Mouse (Mus musculus): ENCODE data around the gene Wdsub1.
A peak's percentile ranks its signal among the peaks of the same experiment; 100 is the strongest.
"Not testable (repeated sequence)": the region's sequence is repeated elsewhere in the genome, so short reads cannot be mapped to it uniquely, and the experiment has no call there.

The Wdsub1 gene

DNA sequence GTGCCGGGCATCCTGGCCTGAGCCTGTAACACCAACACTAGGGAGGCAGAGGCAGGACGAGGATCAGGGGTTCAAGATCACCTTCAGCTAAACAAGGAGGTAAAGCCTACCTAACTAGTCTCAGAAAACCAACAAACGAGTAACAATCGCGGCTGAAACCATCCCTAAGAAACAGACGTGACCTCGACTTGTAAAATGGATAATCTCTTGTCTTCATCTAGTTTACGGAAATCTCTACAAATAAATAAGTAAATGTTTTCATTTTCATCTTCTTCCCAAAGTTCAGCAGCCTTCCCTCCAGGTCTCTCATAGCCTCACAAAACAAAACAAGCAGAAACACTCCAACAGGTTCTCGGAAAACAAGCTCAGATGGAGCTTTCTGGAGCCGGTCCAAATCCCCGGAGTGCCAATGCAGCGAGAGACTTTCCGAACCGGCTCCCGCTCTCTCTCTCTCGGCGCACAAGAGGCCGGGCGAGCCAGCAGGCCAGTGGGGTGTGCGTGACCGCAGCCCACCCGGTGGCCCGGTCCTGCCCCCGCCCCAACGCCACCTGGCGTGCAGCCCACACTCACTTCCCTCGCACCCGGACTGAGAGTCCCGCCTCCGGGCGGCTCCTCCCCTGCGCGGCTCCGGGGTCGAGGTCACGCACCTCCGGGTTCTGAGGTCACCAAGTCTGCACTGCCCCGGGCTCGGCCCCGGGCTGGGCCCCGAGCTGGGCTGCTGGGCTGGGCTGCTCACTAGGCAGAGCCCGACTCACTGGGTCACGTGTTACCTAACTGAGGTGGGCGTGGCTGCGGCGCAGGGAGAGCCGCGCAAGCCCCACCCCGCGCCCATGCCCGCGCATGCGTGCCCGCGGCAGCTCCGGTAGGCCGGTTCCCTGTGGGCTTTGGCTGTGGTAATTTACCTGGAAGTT, at the start of gene Wdsub1:
Gene Wdsub1, minus strand, starts transcription at position 761 of the 911 bp plus-strand sequence.
- DNase-seq (ENCODE audit: low read depth, low spot score): peak; percentile 92

- DNase-seq (ENCODE audit: low read depth, low spot score): no peak
Measured at GRCm38 (mm10) chr2:59913610-59914009, 31.2 kb upstream of the Wdsub1 start.

DNA sequence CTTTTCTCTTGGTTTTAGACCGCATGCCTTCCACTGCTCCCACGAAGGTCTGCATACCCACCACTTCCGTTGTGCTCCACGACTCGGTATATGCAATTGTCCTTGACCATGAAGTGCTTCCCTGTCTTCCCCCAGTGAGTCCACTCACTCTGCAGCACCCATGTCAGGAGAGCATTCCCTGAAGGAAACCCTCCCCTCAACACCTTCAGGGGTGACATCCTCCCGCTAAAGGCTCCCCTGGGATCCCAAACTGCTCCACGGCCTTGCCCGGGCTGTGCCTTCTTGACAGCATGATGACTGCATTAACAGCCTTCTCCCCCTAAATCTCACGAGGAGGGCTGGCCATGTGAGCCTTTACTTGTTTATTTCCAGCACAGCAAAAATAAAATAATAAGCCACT, 25.7 kb upstream of the Wdsub1 start:
- no peak for DNase-seq (ENCODE audit: low read depth, low spot score)

- no peak for DNase-seq (ENCODE audit: low read depth, low spot score)
Measured at GRCm38 (mm10) chr2:59904007-59904406, 21.6 kb upstream of the Wdsub1 start.

GRCm38 (mm10) chr2:59898666-59899065, 16.3 kb upstream of the Wdsub1 start:
- DNase-seq (ENCODE audit: low read depth, low spot score): no peak

GRCm38 (mm10) chr2:59898105-59898504, 15.7 kb upstream of the Wdsub1 start:
- DNase-seq (ENCODE audit: low read depth, low spot score): no peak

- peak; percentile 39 for DNase-seq (ENCODE audit: low read depth, low spot score)
Measured at GRCm38 (mm10) chr2:59896837-59897236, 14.4 kb upstream of the Wdsub1 start.

DNA sequence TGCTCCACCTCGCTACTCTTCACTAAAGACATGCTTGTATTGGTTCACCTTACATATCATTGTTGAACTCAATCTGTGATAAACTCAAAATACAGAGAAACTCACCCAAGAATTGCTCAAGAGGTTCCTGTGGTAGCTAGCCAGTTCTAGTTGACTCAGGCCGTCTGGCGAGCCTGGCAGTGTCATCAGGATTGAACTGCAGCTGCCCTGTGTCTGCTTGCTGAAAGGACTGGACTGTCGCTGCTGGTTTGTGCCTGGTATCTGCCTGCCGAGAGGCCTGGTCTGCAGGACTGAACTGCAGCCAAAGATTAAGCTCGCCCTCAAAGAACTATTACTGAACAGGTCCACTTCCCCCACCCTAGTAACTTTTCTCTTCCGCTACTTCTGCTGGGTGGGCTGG, 14.0 kb upstream of the Wdsub1 start:
- no peak for DNase-seq (ENCODE audit: low read depth, low spot score)

GRCm38 (mm10) chr2:59889699-59890098, 7.3 kb upstream of the Wdsub1 start:
- peak; percentile 25 for DNase-seq (ENCODE audit: low read depth, low spot score)

GRCm38 (mm10) chr2:59882742-59883281, 421 bp upstream of the Wdsub1 start:
- DNase-seq (ENCODE audit: low read depth, low spot score): no peak

GRCm38 (mm10) chr2:59881404-59881803, 987 bp downstream of the Wdsub1 start:
- DNase-seq (ENCODE audit: low read depth, low spot score): no peak

DNA sequence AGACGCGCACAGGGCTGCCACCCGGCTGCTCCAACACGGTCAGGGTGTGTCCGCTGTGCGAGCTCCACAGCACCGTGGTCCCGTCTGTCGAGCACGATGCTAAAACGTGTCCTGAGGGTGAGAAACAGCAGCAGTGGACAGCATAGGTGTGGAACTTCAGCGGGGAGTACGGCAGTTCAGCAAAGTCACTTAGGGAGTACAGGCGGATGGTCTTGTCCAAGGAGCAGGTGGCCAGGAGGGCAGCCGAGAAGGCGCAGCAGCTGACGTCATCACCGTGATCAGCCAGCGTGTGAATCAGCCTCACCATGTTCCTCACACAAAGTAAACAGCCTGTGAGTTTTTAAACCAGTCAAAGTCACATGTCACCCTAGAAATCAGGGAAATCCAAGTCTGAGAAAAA, 4.2 kb downstream of the Wdsub1 start:
- peak; percentile 49 for DNase-seq (ENCODE audit: low read depth, low spot score)

DNA sequence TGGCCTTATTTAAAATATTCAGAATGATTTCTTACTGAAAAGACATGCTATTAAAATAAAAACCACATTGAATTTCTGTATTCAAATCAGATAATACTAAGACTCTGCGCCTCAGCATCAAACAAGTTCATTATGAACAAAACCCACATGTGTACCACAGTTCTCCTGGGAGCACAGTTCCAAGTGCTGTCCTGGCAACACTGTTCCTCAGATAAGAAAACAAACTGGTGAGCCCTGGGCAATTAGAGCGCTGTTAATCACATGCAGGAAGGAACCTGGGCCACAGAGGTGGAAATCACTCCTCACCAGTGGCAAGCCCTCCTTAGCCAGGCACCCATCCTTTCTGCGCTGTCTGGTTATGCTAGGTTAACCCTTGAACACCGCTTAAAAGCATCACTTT, 5.1 kb downstream of the Wdsub1 start:
- no peak for DNase-seq (ENCODE audit: low read depth, low spot score)

DNA sequence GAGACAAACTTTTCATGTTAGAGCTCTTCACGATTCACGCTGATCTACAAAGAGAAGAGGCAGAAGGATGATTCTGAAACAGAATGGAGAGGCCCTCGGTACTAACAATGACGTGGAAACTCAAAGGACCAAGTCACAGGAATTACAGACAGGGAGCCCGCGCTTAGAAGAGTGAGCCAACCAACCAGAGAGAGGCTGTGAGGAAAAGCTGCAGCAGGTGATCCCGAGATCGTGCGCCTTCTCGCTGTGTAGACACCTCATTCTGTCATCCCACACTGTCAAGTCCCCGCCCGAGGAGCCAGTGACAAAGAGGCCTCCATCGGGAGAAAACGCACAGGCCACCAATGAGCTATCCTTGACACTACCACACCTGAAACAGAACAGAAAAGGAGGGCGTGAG, 5.9 kb downstream of the Wdsub1 start:
- DNase-seq (ENCODE audit: low read depth, low spot score): no peak

- no peak for DNase-seq (ENCODE audit: low read depth, low spot score)
Measured at GRCm38 (mm10) chr2:59870526-59870925, 11.9 kb downstream of the Wdsub1 start.

DNA sequence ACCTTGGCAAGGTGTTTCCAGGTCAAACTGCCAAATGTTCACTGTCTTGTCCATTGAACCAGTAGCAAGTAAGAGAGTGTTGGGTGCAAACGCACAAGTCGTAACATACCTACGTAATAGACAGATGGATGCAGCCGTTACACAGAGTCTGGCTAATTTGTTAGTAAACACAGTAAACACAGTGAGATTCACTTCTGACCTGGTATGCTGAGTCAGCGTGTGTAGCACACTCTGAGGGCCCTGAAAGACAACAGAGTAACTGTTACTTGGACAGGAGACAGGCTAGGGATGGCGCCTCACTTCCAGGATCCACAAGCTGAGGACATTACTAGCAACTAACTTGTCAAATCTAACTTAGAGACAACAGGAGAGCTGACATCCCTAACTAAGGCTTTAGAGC, 19.8 kb downstream of the Wdsub1 start:
- DNase-seq (ENCODE audit: low read depth, low spot score): no peak

DNA sequence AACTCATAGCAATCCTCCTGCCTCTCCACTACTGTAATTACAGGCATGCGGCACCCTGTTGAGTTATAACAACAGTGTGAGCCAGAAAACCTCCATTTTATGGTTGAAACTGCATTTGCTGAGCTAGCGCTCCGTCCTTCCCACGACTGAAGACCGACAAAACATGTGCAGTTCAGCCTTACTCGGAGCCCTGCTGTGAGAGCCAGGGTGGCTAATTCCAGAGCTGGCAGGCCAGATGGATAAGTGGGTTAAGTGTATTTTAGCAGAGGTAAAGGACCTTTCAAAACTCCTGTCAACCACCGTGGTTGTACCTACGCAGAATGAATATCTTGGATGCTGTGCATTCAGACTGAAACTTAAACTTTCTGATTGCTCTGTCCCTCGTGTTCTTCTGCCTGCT, 28.0 kb downstream of the Wdsub1 start:
- peak; percentile 39 for DNase-seq (ENCODE audit: low read depth, low spot score)

DNA sequence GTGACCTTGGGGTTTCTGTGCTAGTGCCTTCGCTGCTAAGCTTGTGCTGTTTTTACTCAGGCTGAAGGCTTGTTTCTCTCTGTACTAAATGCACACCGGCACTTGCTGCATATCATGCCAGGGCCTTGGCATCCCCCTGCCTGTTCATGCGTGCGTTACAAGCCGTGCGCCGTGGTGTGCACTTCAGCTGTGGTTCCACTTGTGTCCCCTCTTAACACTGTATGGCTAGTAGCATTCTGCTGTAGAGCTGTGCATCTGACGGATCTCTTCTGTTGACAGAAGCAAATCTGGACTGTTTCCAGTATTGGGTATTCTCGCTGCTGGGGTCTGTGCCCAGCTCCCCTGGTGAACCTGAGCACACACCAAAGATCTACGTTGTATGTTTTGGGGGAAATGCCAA, 28.8 kb downstream of the Wdsub1 start:
- DNase-seq (ENCODE audit: low read depth, low spot score): no peak

DNA sequence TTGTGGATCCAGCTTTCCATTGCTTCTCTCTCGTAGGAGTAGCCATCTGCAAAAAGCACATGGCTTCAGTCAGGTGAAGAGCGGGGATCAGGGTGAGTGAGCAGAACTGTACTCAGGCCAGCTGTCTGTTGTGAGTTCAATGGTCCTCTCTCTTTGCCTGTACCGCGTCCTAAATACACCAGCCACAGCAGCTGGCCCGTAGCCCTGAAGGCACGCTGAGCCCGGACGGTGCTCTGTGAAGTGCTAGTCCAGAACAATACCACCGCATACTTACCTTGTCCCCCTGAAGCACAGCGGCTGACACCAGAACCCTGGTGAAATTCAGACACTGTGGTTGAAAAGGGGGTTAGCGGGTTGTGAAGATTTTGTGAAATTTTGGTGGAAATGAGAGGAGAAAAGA, 29.5 kb downstream of the Wdsub1 start:
- DNase-seq (ENCODE audit: low read depth, low spot score): no peak

DNA sequence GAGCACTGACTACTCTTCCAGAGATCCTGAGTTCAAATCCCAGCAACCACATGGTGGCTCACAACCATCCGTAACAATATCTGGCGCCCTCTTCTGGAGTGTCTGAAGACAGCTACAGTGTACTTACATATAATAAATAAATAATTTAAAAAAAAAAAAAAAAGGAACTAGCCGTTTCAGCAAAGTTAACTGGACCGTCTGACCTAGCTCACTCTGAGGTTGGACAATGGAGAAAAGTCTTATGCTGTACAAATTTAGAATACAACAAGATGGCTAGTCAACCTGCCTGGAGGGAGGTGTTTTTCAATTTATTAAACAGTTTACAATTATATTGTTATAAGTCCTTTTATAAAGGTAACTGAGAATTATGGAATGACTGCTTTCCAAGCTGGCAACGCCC, 30.5 kb downstream of the Wdsub1 start:
- not testable (repeated sequence) for DNase-seq (ENCODE audit: low read depth, low spot score)

DNA sequence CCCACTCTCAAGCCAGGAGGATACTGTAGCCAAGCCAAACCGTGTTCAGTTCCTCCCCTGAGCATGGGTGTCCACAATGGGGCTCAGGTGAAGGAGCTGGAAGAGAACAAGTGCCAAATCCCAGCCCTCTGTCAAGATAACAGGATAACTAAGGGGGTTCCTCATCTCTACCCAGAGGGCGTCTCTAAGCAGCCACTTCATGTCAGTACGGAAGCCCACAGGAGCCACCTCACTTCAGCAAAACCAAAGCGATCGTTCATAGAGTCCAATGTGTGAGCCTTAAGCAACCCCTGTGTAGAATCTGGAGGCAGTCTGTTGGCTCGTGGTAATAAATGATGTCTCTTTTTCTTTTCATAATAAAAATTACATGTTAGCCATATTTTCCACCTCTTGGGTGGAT, 38.5 kb downstream of the Wdsub1 start:
- no peak for DNase-seq (ENCODE audit: low read depth, low spot score)

GRCm38 (mm10) chr2:59843156-59843555, 39.2 kb downstream of the Wdsub1 start:
- no peak for DNase-seq (ENCODE audit: low read depth, low spot score)

- no peak for DNase-seq (ENCODE audit: low read depth, low spot score)
Measured at GRCm38 (mm10) chr2:59842556-59843008, 39.8 kb downstream of the Wdsub1 start.

Measured in R1 (cell line).